Mouse (Mus musculus): ENCODE measurements around the gene Elovl1.

The Elovl1 gene

GRCm38 (mm10) chr4:118427768-118428451 lies at the start of gene Elovl1:
Elovl1 (plus strand) TSS chr4:118428093.
- DNase-seq, result peak; percentile 95 to 96

- no peak for DNase-seq
Measured at GRCm38 (mm10) chr4:118383271-118383670, 44.6 kb upstream of the Elovl1 start.

- DNase-seq, result no peak
Measured at GRCm38 (mm10) chr4:118387316-118387715, 40.6 kb upstream of the Elovl1 start.

- DNase-seq, result no peak
Measured at GRCm38 (mm10) chr4:118390146-118390545, 37.7 kb upstream of the Elovl1 start.

GRCm38 (mm10) chr4:118394505-118394904 lies 33.4 kb upstream of the Elovl1 start:
- DNase-seq, result no peak

- no peak for DNase-seq
Measured at GRCm38 (mm10) chr4:118395289-118395688, 32.6 kb upstream of the Elovl1 start.

GRCm38 (mm10) chr4:118396433-118396832 lies 31.5 kb upstream of the Elovl1 start:
- DNase-seq, result peak; percentile 21 to 45

GRCm38 (mm10) chr4:118398400-118398799 lies 29.5 kb upstream of the Elovl1 start:
- DNase-seq, result no peak

- DNase-seq, result no peak
Measured at GRCm38 (mm10) chr4:118401421-118401820, 26.5 kb upstream of the Elovl1 start.

GRCm38 (mm10) chr4:118401918-118402317 lies 26.0 kb upstream of the Elovl1 start:
- DNase-seq, result no peak

GRCm38 (mm10) chr4:118402701-118403100 lies 25.2 kb upstream of the Elovl1 start:
- peak; percentile 13 to 48 for DNase-seq

- DNase-seq, result peak; percentile 95 to 97
Measured at GRCm38 (mm10) chr4:118409142-118409900, 18.6 kb upstream of the Elovl1 start, which contains the start of the genes Szt2 and Med8. Szt2 (minus strand) TSS chr4:118409273. Med8 (plus strand) TSS chr4:118409337.

GRCm38 (mm10) chr4:118410871-118411270 lies 17.0 kb upstream of the Elovl1 start:
- DNase-seq, result no peak

GRCm38 (mm10) chr4:118413553-118413952 lies 14.3 kb upstream of the Elovl1 start:
- no peak for DNase-seq

- DNase-seq, result peak in 1 of 2 experiments; percentile 11
Measured at GRCm38 (mm10) chr4:118415779-118416178, 12.1 kb upstream of the Elovl1 start.

- DNase-seq, result no peak
Measured at GRCm38 (mm10) chr4:118416329-118416728, 11.6 kb upstream of the Elovl1 start.

- no peak for DNase-seq
Measured at GRCm38 (mm10) chr4:118417112-118417797, 10.6 kb upstream of the Elovl1 start.

- peak in 1 of 2 experiments; percentile 32 for DNase-seq
Measured at GRCm38 (mm10) chr4:118421384-118421783, 6.5 kb upstream of the Elovl1 start.

- no peak for DNase-seq
Measured at GRCm38 (mm10) chr4:118424541-118425160, 3.2 kb upstream of the Elovl1 start.

- DNase-seq, result no peak
Measured at GRCm38 (mm10) chr4:118425374-118425773, 2.5 kb upstream of the Elovl1 start.

- no peak for DNase-seq
Measured at GRCm38 (mm10) chr4:118427415-118427767, 502 bp upstream of the Elovl1 start.

- peak in 1 of 2 experiments; percentile 46 for DNase-seq
Measured at GRCm38 (mm10) chr4:118428531-118429214, 780 bp downstream of the Elovl1 start.

All from kidney, postnatal 36 days (tissue).